Mouse (Mus musculus) inflammation-experienced regulatory T-cells (primary cell): ENCODE data around the gene Ndufa13. TPM values are rescaled to one million over a fixed set of nuclear protein-coding genes. Genes with fewer than 3 reads are reported as not detected.

Experiments
- polyA plus RNA-seq, 2 experiments: library from polyadenylated mRNA; unstranded; fragments of 100-300 nt; shearing (Covaris generic); gene quantifications; one replicate each; pipeline ENCODE4 v1.2.1; 2017

The Ndufa13 gene
- 100 to 1,000 TPM; 156 to 161 TPM for polyA plus RNA-seq

DNA sequence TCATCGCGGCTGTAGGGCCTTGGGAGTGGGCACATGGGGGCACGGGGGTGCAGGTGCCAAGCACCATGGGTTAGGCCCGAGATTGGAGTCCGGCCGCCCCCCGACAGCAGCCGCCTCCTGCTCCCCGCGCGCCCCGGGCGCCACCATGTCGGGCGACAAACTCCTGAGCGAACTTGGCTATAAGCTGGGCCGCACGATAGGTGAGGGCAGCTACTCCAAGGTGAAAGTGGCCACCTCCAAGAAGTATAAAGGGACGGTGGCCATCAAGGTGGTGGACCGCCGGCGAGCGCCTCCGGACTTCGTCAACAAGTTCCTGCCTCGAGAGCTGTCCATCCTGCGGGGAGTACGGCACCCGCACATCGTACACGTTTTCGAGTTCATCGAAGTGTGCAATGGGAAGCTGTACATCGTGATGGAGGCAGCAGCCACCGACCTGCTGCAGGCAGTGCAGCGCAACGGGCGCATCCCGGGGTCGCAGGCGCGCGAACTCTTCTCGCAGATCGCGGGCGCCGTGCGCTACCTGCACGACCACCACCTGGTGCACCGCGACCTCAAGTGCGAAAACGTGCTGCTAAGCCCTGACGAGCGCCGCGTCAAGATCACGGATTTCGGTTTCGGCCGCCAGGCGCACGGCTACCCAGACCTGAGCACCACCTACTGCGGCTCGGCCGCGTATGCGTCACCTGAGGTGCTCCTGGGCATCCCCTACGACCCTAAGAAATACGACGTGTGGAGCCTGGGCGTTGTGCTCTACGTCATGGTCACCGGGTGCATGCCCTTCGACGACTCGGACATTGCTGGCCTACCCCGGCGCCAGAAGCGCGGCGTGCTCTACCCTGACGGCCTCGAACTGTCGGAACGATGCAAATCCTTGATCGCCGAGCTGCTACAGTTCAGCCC, at the start of gene Ndufa13, which contains the start of the genes Tssk6 and Yjefn3:
Gene Ndufa13, minus strand, starts transcription at position 396 of the 900 bp plus-strand sequence.
Gene Tssk6, plus strand, starts transcription at position 22 of the 900 bp plus-strand sequence.
Gene Yjefn3, minus strand, starts transcription at position 550 of the 900 bp plus-strand sequence.

DNA sequence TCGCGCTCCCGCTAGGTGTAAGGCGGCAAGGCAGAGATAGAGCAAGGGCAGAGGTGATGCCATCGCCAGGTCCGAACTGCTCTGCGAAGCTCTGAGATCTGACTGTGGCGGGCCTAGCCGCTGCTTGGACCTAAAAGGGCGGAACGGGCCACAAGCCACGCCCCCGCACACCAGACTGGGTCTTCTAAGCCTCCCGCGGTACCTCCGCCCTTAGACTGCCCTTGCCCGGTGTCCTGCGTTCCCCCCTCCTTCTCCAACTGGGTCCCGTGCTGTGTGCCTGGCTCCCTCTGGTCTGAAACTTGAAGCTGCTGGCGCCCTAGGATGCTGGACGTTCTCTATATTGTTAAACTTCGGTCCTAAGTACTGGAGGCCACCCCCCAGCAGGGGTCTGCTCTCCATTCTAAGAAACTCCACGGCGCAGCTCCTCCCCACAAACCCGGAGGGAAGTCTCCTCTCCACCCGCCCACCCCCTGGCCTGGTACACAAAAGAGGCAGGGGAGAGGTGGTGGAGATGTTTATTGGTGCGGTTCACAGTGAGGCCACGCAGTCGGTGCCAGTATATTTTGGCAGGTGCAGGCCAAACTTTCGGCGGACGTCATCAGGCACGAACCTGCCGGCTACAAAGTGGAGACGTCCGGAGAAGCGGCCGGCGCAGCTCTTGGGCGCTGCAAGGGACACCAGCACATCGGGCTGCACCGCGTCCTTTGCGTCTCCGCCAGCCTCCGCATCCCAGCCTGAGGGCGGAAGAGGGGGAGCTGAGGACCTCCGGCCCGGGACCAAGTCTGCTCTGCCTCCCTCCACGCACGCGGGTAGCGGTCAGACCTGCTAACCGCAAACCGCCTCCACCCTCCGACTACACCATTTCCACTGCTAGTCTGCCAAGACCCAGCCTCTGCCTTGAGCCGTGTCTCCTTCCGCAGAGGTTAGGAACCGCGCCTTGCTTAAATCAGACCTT, 14.8 kb downstream of the Ndufa13 start, which contains the start of gene Cilp2:
Gene Cilp2, minus strand, starts transcription at position 399 of the 955 bp plus-strand sequence.

Other genes starting within 250 kb of the Ndufa13 start
- 1 to 10 TPM in 1 of 2 experiments, under 1 TPM in 1; 0.95 to 1.6 TPM for gene Zfp964, start 248.1 kb downstream of the Ndufa13 start, polyA plus RNA-seq
- gene Zfp869, start 191.8 kb downstream of the Ndufa13 start, polyA plus RNA-seq = 10 to 100 TPM; 59.9 to 63.2 TPM
- 1 to 10 TPM; 7.5 to 7.9 TPM for gene Zfp963, start 152.6 kb downstream of the Ndufa13 start, polyA plus RNA-seq
- gene Gm20422, start 127.7 kb downstream of the Ndufa13 start, polyA plus RNA-seq = not detected
- 100 to 1,000 TPM in 1 of 2 experiments, 10 to 100 TPM in 1; 85.5 to 118 TPM for gene Atp13a1, start 111.4 kb downstream of the Ndufa13 start, polyA plus RNA-seq
- 10 to 100 TPM; 24.3 to 28.0 TPM for gene Zfp866, start 111.4 kb downstream of the Ndufa13 start, polyA plus RNA-seq
- 100 to 1,000 TPM; 119 to 150 TPM for gene Gmip, start 93.9 kb downstream of the Ndufa13 start, polyA plus RNA-seq
- gene Lpar2, start 80.1 kb downstream of the Ndufa13 start, polyA plus RNA-seq = under 1 TPM; 0.18 to 0.23 TPM
- gene Pbx4, start 70.1 kb downstream of the Ndufa13 start, polyA plus RNA-seq = 10 to 100 TPM; 18.4 to 27.8 TPM
- gene Cilp2, start 14.9 kb downstream of the Ndufa13 start, polyA plus RNA-seq = under 1 TPM in 1 of 2 experiments, not detected in 1; 0.07 TPM
- gene Tssk6, start 374 bp downstream of the Ndufa13 start, polyA plus RNA-seq = 1 to 10 TPM; 4.3 to 5.5 TPM
- gene Yjefn3, start 154 bp upstream of the Ndufa13 start, polyA plus RNA-seq = 1 to 10 TPM in 1 of 2 experiments, not detected in 1; 2.0 TPM
- gene Gatad2a, start 93.8 kb upstream of the Ndufa13 start, polyA plus RNA-seq = 100 to 1,000 TPM; 126 to 142 TPM
- gene Mau2, start 140.2 kb upstream of the Ndufa13 start, polyA plus RNA-seq = 100 to 1,000 TPM in 1 of 2 experiments, 10 to 100 TPM in 1; 97.7 to 107 TPM
- gene Sugp1, start 140.3 kb upstream of the Ndufa13 start, polyA plus RNA-seq = 10 to 100 TPM; 59.2 to 60.4 TPM
- 1 to 10 TPM in 1 of 2 experiments, not detected in 1; 2.4 TPM for gene Tm6sf2, start 170.4 kb upstream of the Ndufa13 start, polyA plus RNA-seq
- gene Hapln4, start 180.9 kb upstream of the Ndufa13 start, polyA plus RNA-seq = 1 to 10 TPM in 1 of 2 experiments, under 1 TPM in 1; 0.36 to 1.0 TPM
- under 1 TPM; 0.04 to 0.65 TPM for gene Ncan, start 218.3 kb upstream of the Ndufa13 start, polyA plus RNA-seq
- gene Nr2c2ap, start 228.8 kb upstream of the Ndufa13 start, polyA plus RNA-seq = 10 to 100 TPM; 45.5 to 55.2 TPM
- 10 to 100 TPM; 40.9 to 46.2 TPM for gene Rfxank, start 236.6 kb upstream of the Ndufa13 start, polyA plus RNA-seq
- 10 to 100 TPM; 57.6 to 64.3 TPM for gene Borcs8, start 236.9 kb upstream of the Ndufa13 start, polyA plus RNA-seq
- gene Mef2b, start 237.2 kb upstream of the Ndufa13 start, polyA plus RNA-seq = under 1 TPM; 0.58 to 0.80 TPM